Mouse (Mus musculus) small intestine, adult 2 months (tissue): Measurements from ENCODE around the gene Rflna. TPM values are rescaled to one million over a fixed set of nuclear protein-coding genes. Genes with fewer than 3 reads are reported as not detected.

ENCODE experiments used
- H3K27ac ChIP-seq: fragments of 200-500 bp; 2 replicates; pipeline ENCODE4 v1.5.1; 2012; ENCODE audit warnings: low read depth, low read length, control low read depth, inconsistent platforms; ENCODE audit not compliant: insufficient read depth
- H3K27me3 ChIP-seq: fragments of 200-500 bp; 2 replicates; pipeline ENCODE4 v1.6.1; 2012; ENCODE audit warnings: mild to moderate bottlenecking, moderate library complexity, low read length, inconsistent platforms; ENCODE audit not compliant: control insufficient read depth, insufficient read depth
- H3K36me3 ChIP-seq: fragments of 200-500 bp; 2 replicates; pipeline ENCODE4 v1.6.1; 2012; ENCODE audit warnings: mild to moderate bottlenecking, low read length, control low read depth, inconsistent platforms; ENCODE audit not compliant: control insufficient read depth, insufficient read depth
- H3K4me1 ChIP-seq: fragments of 200-500 bp; 2 replicates; pipeline ENCODE4 v1.6.1; 2012; ENCODE audit warnings: low read length, inconsistent platforms, mixed read lengths; ENCODE audit not compliant: control insufficient read depth, insufficient read depth, insufficient read length
- H3K4me3 ChIP-seq: fragments of 200-500 bp; 2 replicates; pipeline ENCODE4 v1.5.1; 2012; ENCODE audit warnings: low read depth, mild to moderate bottlenecking, control low read depth, inconsistent platforms, low read length, moderate library complexity
- CTCF ChIP-seq: fragments of 200-500 bp; IDR thresholded peaks from 2 replicates; pipeline ENCODE4 v1.5.1; 2012; ENCODE audit warnings: low read depth, mild to moderate bottlenecking, control low read depth, inconsistent platforms, low read length, moderate library complexity, mixed read lengths; ENCODE audit not compliant: insufficient replicate concordance, insufficient read length; ENCODE audit errors: extremely low read depth
- POLR2A ChIP-seq: fragments of 200-500 bp; IDR thresholded peaks from 2 replicates; pipeline ENCODE4 v1.6.1; 2012; ENCODE audit warnings: low read depth, mild to moderate bottlenecking, control low read depth, inconsistent platforms, low read length, moderate library complexity
- WGBS: fragments of 180-500 bp; shearing (Covaris S2); methylation state at CpG from one replicate; pipeline ENCODE4 v1.1.7; 2018; 5-methylcytosine and 5-hydroxymethylcytosine counted together
- polyA plus RNA-seq: library from polyadenylated mRNA; depleted of rRNA; stranded (reverse); fragments of >200 nt; gene quantifications from 2 replicates; pipeline ENCODE4 v1.2.3, GENCODE M21; 2012

Gene Rflna
- polyA plus RNA-seq, 1 experiment = 4.0 TPM

DNA sequence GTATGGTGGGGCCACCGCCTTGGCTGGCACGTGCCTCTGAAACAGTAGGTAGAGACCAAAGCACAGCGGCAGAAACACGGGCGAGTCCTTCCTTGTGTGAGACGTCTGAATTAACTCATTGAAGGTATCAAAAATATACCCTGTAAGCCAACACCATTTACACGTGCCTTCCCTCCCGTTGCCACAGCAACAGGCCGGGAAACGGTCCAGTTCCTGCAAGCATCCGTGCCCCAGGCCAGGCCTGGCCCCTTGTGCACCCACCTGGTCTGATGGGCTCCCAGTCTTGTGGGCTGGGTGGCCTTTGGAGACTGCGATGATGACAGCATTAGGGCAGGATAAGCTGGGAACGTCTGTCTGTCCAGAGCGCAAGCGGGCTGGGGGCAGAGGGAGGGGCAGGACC is 14.3 kb downstream of the Rflna start:
- no peaks in the 10 kb centered on the region for H3K27me3 ChIP-seq
- H3K36me3 ChIP-seq = peaks cover 34% of the 10 kb centered on the region
- 71% methylated on average over 15 of the region's 15 CpGs for WGBS
- no peaks in the 10 kb centered on the region for H3K4me1 ChIP-seq
- H3K4me3 ChIP-seq = no peak overlapping the region
- H3K27ac ChIP-seq = no peak overlapping the region
- TF ChIP-seq POLR2A (no peak), CTCF (no peak)

- Histone ChIP-seq H3K27me3 (no peaks in the 10 kb centered on the region), H3K36me3 (peaks cover 50% of the 10 kb centered on the region), H3K4me1 (no peaks in the 10 kb centered on the region), H3K27ac (no peak overlapping the region), H3K4me3 (no peak overlapping the region)
- 91% methylated on average over 5 of the region's 5 CpGs for WGBS
- TF ChIP-seq CTCF (no peak), POLR2A (no peak)
Measured at GRCm38 (mm10) chr5:125019099-125019498, 16.1 kb downstream of the Rflna start.

DNA sequence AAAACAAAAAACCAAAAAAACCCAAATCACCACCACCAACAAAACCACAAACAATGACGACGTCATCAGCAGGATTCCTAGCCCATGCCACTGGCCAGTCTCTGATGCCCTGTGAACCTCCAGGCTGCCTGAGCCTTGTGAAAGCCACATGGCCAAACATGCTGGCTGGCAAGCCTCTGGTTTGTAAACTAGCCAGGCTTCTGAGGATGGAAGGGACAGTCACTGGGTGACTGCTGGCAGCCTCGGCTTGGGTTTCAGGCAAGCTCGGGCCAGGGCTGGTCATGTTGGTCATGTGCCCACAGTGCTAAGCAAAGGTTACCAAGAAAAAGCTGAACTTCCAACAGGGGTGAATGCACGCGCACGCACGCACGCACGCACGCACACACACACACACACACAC is 18.3 kb downstream of the Rflna start:
- H3K27me3 ChIP-seq = no peaks in the 10 kb centered on the region
- H3K4me1 ChIP-seq = no peaks in the 10 kb centered on the region
- no peak for TF ChIP-seq CTCF
- peaks cover 66% of the 10 kb centered on the region for H3K36me3 ChIP-seq
- H3K4me3 ChIP-seq = no peak overlapping the region
- H3K27ac ChIP-seq = no peak overlapping the region
- 72% methylated on average over 11 of the region's 11 CpGs for whole genome bisulfite sequencing

DNA sequence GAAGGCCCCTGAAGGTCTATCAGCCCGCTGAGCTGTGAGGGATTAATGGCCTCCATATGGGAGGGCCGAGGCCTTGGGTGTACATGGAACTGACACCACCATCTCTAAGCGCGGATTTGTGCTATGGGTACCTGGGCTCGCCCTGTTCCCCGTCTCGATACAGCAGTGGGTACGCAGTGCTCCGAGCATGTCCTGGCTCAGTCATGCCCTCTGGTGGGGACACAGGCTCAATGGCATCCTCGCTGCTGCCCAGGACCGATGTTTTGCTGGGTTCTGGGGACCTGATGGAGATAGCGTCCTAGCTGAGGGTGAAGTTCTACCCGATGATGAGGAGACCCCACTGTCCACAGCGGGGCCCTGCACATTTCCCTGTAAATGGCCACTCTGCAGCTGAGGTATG is 21.0 kb downstream of the Rflna start:
- Histone ChIP-seq H3K27ac (no peak overlapping the region), H3K36me3 (peaks cover 59% of the 10 kb centered on the region), H3K4me3 (no peak overlapping the region), H3K4me1 (no peaks in the 10 kb centered on the region), H3K27me3 (no peaks in the 10 kb centered on the region)
- WGBS = 84% methylated on average over 14 of the region's 14 CpGs
- TF ChIP-seq CTCF = no peak
- TF ChIP-seq POLR2A = no peak

GRCm38 (mm10) chr5:125028371-125028770 is 25.4 kb downstream of the Rflna start:
- TF ChIP-seq POLR2A (no peak), CTCF (no peak)
- H3K4me1 ChIP-seq = no peaks in the 10 kb centered on the region
- no peaks in the 10 kb centered on the region for H3K27me3 ChIP-seq
- WGBS = 88% methylated on average over 15 of the region's 15 CpGs
- no peak overlapping the region for H3K27ac ChIP-seq
- peaks cover 76% of the 10 kb centered on the region for H3K36me3 ChIP-seq
- H3K4me3 ChIP-seq = no peak overlapping the region

DNA sequence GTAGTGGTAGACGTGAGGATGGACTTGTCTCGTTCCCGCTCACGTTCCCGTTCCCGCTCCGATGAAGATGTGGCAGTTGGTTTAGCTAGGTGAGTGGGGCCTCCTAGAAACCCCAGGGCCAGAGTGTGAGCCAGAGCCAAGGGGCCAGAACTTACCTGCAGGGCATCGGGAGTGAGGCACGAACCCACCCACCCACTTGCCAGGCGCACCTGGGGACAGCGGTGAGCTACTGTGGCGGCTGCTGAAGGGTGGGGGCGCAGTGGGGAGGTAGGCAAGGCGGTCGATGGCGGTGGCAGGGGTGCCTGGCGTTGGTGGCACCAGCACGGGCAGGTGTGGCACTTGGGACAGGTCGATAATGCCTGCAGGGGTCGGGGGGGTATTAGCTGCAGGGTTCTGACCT is 25.9 kb downstream of the Rflna start:
- no peaks in the 10 kb centered on the region for H3K4me1 ChIP-seq
- H3K27ac ChIP-seq = no peak overlapping the region
- no peak for TF ChIP-seq CTCF
- H3K27me3 ChIP-seq = no peaks in the 10 kb centered on the region
- H3K4me3 ChIP-seq = no peak overlapping the region
- H3K36me3 ChIP-seq = peaks cover 78% of the 10 kb centered on the region
- 96% methylated on average over 20 of the region's 20 CpGs for WGBS

DNA sequence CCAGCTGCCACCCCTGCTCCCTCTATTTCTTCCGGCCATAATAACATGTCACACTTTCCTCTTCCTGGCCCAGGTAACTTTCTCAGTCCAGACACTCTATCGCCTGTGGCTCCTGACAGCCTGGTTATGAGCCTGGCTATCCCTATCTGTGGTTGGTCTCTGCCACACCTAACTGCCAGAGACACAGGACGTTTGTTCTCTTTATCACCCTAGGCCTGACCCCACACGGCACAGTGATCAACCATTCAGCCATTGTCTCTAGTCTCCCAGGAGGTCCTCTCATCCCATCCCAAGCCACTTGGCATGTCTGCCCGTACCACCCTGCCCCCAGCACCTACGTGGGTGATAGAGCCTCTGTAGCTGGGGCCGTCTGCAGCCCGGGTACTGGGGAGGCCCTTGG is 33.5 kb downstream of the Rflna start:
- Histone ChIP-seq H3K27ac (no peak overlapping the region), H3K27me3 (no peaks in the 10 kb centered on the region), H3K4me1 (no peaks in the 10 kb centered on the region), H3K36me3 (peaks cover 61% of the 10 kb centered on the region), H3K4me3 (no peak overlapping the region)
- TF ChIP-seq POLR2A (no peak), CTCF (no peak)
- WGBS = 84% methylated on average over 8 of the region's 8 CpGs
